Mouse (Mus musculus): ENCODE data around the gene Bricd5. TPM values are rescaled to one million over a fixed set of nuclear protein-coding genes. Genes with fewer than 3 reads are reported as not detected.

Gene Bricd5
- polyA plus RNA-seq (2012; rRNA removed), result 0.89 and 2.0 TPM in 2 replicates

GRCm38 (mm10) chr17:24473612-24474275 lies at the start of gene Bricd5:
Gene Bricd5, plus strand, starts transcription at chr17:24473884.

DNA sequence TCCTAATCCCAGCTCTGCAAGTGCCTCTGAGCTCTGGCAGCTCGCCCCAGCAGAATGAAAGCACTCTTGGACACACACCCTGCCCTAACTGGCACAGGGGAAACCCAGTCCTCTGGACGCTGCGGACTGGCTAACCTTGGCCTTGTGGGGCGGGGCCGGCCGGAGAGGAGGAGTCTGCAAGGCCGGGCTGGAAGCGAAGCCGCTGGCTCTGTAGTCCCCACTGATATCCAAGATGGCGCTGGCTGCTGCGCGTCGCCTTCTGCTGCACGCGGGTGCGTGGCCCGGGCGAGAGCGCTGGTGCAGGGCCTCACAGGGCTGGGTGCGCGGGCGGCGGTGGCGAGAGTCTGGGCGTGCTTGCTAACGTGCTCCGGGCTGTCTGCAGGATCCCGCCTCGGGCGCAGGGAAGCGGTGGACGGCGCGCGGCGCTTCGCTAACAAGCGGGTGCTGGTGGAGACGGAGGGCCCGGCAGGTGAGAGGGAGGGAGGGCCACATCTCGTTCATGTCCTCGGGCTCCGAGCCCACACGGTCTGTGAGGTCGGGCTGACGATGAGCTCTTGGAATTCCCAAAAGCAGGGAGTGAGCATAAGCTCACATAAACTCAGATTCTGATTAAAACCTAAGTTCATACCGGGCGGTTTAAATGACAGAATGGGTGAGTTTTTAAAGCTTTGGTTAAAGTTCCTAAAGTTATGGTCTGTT lies 47.1 kb upstream of the Bricd5 start, which contains the start of gene Eci1:
Gene Eci1 (plus strand): TSS at position 171 of the 699 bp plus-strand sequence.

GRCm38 (mm10) chr17:24442632-24443155 lies 31.0 kb upstream of the Bricd5 start, which contains the start of gene Dnase1l2:
Gene Dnase1l2, minus strand, starts transcription at chr17:24443105.

GRCm38 (mm10) chr17:24469910-24470602 lies 3.6 kb upstream of the Bricd5 start, which contains the start of the genes E4f1 and Pgp:
Gene E4f1, minus strand, starts transcription at chr17:24470313.
Gene Pgp, plus strand, starts transcription at chr17:24470392.

GRCm38 (mm10) chr17:24478663-24479380 lies 5.1 kb downstream of the Bricd5 start, which contains the start of gene Mlst8:
Gene Mlst8, minus strand, starts transcription at chr17:24479078.

GRCm38 (mm10) chr17:24488186-24488661 lies 14.5 kb downstream of the Bricd5 start, which contains the start of gene Caskin1:
Gene Caskin1, plus strand, starts transcription at chr17:24488601.

Other genes starting within 250 kb of the Bricd5 start
- 2.5 and 3.2 TPM in 2 replicates for gene Ccnf, start 222.4 kb upstream of the Bricd5 start, polyA plus RNA-seq (2012; rRNA removed)
- gene Abca17, start 122.8 kb upstream of the Bricd5 start, polyA plus RNA-seq (2012; rRNA removed), result not detected in 2 replicates
- gene Abca3, start 121.9 kb upstream of the Bricd5 start, polyA plus RNA-seq (2012; rRNA removed), result 21.6 and 28.9 TPM in 2 replicates
- gene Rnps1, start 59.3 kb upstream of the Bricd5 start, polyA plus RNA-seq (2012; rRNA removed), result 34.7 and 57.6 TPM in 2 replicates
- 36.9 and 55.2 TPM in 2 replicates for gene Eci1, start 47.2 kb upstream of the Bricd5 start, polyA plus RNA-seq (2012; rRNA removed)
- 14.8 and 19.5 TPM in 2 replicates for gene Dnase1l2, start 30.8 kb upstream of the Bricd5 start, polyA plus RNA-seq (2012; rRNA removed)
- gene E4f1, start 3.6 kb upstream of the Bricd5 start, polyA plus RNA-seq (2012; rRNA removed), result 36.0 and 36.4 TPM in 2 replicates
- gene Pgp, start 3.5 kb upstream of the Bricd5 start, polyA plus RNA-seq (2012; rRNA removed), result 31.9 and 71.4 TPM in 2 replicates
- gene Mlst8, start 5.2 kb downstream of the Bricd5 start, polyA plus RNA-seq (2012; rRNA removed), result 17.7 and 18.0 TPM in 2 replicates
- 0.31 and 0.43 TPM in 2 replicates for gene Caskin1, start 14.7 kb downstream of the Bricd5 start, polyA plus RNA-seq (2012; rRNA removed)
- 69.9 and 81.7 TPM in 2 replicates for gene Traf7, start 54.1 kb downstream of the Bricd5 start, polyA plus RNA-seq (2012; rRNA removed)
- gene Rab26, start 60.3 kb downstream of the Bricd5 start, polyA plus RNA-seq (2012; rRNA removed), result 0.52 and 0.64 TPM in 2 replicates
- gene Pkd1, start 76.0 kb downstream of the Bricd5 start, polyA plus RNA-seq (2012; rRNA removed), result 28.7 and 31.6 TPM in 2 replicates
- gene Tsc2, start 158.7 kb downstream of the Bricd5 start, polyA plus RNA-seq (2012; rRNA removed), result 76.4 and 92.7 TPM in 2 replicates
- gene Nthl1, start 158.8 kb downstream of the Bricd5 start, polyA plus RNA-seq (2012; rRNA removed), result 4.2 and 7.1 TPM in 2 replicates
- gene Slc9a3r2, start 176.4 kb downstream of the Bricd5 start, polyA plus RNA-seq (2012; rRNA removed), result 79.0 and 91.9 TPM in 2 replicates
- gene Npw, start 184.6 kb downstream of the Bricd5 start, polyA plus RNA-seq (2012; rRNA removed), result 82.5 and 162 TPM in 2 replicates
- gene Zfp598, start 195.8 kb downstream of the Bricd5 start, polyA plus RNA-seq (2012; rRNA removed), result 38.5 and 39.1 TPM in 2 replicates
- 1.4 and 1.7 TPM in 2 replicates for gene Syngr3, start 216.1 kb downstream of the Bricd5 start, polyA plus RNA-seq (2012; rRNA removed)
- 7.2 and 30.2 TPM in 2 replicates for gene Gfer, start 222.3 kb downstream of the Bricd5 start, polyA plus RNA-seq (2012; rRNA removed)
- gene Noxo1, start 222.3 kb downstream of the Bricd5 start, polyA plus RNA-seq (2012; rRNA removed), result 11.3 and 12.3 TPM in 2 replicates
- gene Tbl3, start 233.8 kb downstream of the Bricd5 start, polyA plus RNA-seq (2012; rRNA removed), result 25.5 and 30.0 TPM in 2 replicates
- gene Rnf151, start 244.2 kb downstream of the Bricd5 start, polyA plus RNA-seq (2012; rRNA removed), result 0.13 and 0.33 TPM in 2 replicates
- gene Rps2, start 244.2 kb downstream of the Bricd5 start, polyA plus RNA-seq (2012; rRNA removed), result 1,596 and 3,241 TPM in 2 replicates

Data from stomach, adult 2 months (tissue).